Mouse (Mus musculus) CH12F3 (cell line): ENCODE measurements around the gene Itga10.
"Not testable (repeated sequence)": the region's sequence is repeated elsewhere in the genome, so short reads cannot be mapped to it uniquely, and the experiment has no call there.

ENCODE experiments used
- in situ Hi-C: fragments of 300-500 bp; cut with MboI; formaldehyde crosslinking; loops from 2 replicates; pipeline ENCODE4 v1.14.3; 2020; ENCODE audit warnings: low sequenced_read_pairs

The Itga10 gene

DNA sequence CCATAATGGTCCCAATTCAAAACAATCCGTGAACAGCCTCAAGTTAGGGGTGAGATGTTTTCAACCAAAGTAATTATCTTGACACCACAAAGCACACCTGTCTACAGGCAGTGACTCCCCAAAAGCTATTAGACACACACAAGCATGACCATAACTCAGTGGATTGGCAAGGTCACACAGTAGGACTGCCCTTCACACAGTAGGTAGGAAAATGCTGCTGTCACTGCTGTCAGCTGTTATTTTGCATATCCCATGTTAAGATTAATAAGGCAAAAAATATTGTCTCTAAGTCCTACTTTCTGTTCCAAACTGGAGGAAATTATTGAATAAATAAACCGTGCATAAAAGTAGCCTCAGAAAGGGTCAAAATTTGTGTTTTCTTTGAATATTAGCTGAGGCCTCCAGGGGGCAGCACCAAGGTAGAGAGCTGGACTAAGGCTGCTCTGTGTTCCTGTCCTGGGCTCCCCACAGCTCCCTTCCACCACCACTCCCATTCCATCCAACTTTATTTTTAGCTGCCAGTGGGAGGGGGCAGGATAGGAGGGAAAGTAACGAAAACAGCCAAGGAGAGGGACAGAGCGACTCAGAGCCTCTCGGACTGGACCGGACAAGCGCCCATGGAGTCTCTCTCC is at the start of gene Itga10:
TSS of gene Itga10 (plus strand) at position 567 of the 632 bp plus-strand sequence.
- in situ Hi-C loops = no loop called here

- in situ Hi-C loops = no loop called here
These were observed 49.7 kb upstream of the Itga10 start for GRCm38 (mm10) chr3:96595661-96596060.

- in situ Hi-C loops = no loop called here
These were observed 49.1 kb upstream of the Itga10 start, which contains the start of gene Ankrd34a for GRCm38 (mm10) chr3:96596228-96596707. Gene Ankrd34a, plus strand, starts transcription at chr3:96596636.

GRCm38 (mm10) chr3:96596855-96597254 is 48.5 kb upstream of the Itga10 start:
- in situ Hi-C loops = no loop called here

DNA sequence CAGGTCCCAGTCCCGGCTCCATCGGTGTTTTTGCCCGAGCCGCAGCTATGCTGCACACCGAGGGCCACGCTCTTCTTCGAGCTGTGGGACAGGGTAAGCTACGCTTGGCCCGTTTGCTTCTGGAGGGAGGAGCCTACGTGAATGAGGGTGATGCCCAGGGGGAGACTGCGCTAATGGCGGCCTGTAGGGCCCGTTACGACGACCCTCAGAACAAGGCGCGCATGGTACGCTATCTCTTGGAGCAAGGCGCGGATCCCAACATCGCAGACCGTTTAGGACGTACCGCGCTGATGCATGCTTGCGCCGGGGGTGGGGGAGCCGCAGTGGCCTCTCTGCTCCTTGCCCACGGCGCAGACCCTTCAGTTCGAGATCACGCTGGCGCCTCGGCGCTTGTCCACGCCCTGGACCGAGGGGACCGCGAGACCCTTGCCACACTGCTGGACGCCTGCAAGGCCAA is 47.9 kb upstream of the Itga10 start:
- in situ Hi-C loops = no loop called here

- in situ Hi-C loops = no loop called here
These were observed 47.0 kb upstream of the Itga10 start for GRCm38 (mm10) chr3:96598156-96599068.

- in situ Hi-C loops = no loop called here
These were observed 46.4 kb upstream of the Itga10 start for GRCm38 (mm10) chr3:96599069-96599393.

- in situ Hi-C loops = no loop called here
These were observed 46.0 kb upstream of the Itga10 start for GRCm38 (mm10) chr3:96599411-96599810.

- in situ Hi-C loops = no loop called here
These were observed 44.6 kb upstream of the Itga10 start, which contains the start of gene Lix1l for GRCm38 (mm10) chr3:96600639-96601250. Gene Lix1l, plus strand, starts transcription at chr3:96601149.

DNA sequence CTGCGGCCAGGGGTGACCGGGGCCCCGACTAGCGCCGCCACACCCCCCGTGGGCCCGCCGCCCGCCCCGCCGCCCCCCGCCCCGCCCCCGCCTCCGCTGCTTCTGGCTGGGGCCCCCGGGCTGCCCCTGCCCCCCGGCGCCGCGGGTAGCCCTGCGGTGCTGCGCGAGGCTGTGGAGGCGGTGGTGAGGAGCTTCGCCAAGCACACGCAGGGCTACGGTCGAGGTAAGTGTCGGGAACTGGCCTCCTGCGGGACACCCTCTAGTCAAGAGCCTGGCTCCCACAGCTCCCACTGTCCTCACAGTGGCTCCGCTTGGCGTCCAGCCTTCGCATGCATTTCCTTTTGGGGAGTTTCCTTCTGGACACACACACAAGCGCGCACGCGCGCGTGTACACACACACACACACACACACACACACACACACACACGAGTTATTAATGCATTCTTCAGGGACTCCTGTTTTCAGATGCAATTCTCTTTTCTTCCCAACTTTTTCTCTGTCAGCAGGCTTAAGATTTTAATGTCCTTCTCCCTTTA is 44.1 kb upstream of the Itga10 start:
- in situ Hi-C loops = no loop called here

GRCm38 (mm10) chr3:96601941-96602703 is 43.3 kb upstream of the Itga10 start:
- in situ Hi-C loops = no loop called here

- in situ Hi-C loops = no loop called here
These were observed 42.7 kb upstream of the Itga10 start for GRCm38 (mm10) chr3:96602704-96603084.

DNA sequence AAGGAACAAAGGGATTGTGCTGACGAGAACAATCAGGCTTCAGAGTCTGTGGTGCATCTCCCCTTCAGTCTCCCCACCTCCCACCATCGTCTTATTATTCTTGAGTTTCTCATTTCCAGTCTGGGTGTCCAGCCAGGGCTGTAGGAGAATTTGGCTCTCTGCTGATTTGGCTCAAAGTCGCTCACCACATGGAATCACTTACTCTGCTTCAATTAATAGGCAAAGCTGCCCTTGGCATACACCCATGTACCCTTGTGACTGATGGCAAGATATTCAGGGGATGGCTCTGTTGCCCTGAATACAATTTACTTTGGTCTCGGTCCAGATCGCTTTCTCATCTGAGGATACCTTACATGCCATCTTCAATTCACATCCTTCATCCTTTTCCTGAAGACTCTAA is 42.1 kb upstream of the Itga10 start:
- in situ Hi-C loops = no loop called here

DNA sequence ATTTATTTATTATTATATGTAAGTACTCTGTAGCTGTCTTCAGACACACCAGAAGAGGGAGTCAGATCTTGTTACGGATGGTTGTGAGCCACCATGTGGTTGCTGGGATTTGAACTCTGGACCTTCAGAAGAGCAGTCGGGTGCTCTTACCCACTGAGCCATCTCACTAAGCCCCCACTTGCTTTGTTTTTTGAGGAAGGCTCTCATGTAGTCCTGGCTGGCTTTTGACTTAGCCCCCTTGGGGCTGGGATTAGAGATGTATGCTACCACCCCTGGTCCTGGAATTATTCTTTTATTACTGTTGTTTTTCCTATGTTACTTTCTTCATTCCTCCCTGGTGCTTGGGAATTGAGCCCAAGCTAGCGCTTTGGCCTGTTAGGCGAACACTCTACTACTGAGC is 39.4 kb upstream of the Itga10 start:
- in situ Hi-C loops = not testable (repeated sequence)

DNA sequence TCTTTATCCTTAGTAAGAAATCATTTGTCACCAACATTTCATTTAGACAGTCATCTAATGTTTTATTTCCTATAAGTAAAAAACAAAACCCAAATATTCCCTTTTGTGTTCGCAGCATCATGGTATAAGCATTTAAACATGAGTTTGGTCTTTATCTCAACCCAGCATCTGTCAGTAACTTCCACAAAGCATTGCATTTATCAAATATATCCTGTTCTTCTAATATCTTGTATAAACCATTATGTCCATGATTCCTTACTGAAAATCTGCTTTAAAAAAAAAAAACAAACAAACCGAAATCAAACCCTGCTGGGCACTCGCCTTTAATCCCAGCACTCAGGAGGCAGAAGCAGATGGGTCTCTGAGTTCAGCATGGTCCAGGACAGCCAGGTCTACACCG is 38.8 kb upstream of the Itga10 start:
- in situ Hi-C loops = no loop called here

DNA sequence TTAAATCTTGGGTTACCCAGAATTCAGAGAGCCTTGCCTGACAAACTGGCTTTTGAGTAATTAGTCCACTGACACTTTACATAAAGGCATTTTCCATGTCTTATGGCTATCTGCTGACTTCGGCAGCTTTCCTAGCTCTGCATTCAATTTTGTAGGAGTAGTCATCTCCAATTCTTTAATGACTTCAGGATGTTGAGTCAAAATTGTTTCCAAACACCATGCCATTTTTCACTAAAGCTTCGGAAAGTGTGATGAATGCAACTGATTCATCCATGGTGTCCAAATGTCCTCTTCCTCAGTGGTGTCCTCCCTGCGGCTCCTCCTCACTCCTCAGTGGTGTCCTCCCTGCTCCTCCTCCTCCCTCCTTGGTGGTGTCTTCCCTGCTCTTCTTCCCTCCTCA is 27.4 kb upstream of the Itga10 start:
- in situ Hi-C loops = no loop called here

- in situ Hi-C loops = no loop called here
These were observed 22.2 kb upstream of the Itga10 start for GRCm38 (mm10) chr3:96623201-96623600.

GRCm38 (mm10) chr3:96629729-96630600 is 15.4 kb upstream of the Itga10 start, which contains the start of gene Rbm8a:
Gene Rbm8a, plus strand, starts transcription at chr3:96629933.
- in situ Hi-C loops = no loop called here

- in situ Hi-C loops = no loop called here
These were observed 13.3 kb upstream of the Itga10 start for GRCm38 (mm10) chr3:96632058-96632457.
